Mouse (Mus musculus) cerebellum, adult 11 months (tissue): ENCODE data around the gene Grn.

Experiments used
- DNase-seq: peaks from one replicate; pipeline ENCODE4 v3.0.0; 2022

Gene Grn

DNA sequence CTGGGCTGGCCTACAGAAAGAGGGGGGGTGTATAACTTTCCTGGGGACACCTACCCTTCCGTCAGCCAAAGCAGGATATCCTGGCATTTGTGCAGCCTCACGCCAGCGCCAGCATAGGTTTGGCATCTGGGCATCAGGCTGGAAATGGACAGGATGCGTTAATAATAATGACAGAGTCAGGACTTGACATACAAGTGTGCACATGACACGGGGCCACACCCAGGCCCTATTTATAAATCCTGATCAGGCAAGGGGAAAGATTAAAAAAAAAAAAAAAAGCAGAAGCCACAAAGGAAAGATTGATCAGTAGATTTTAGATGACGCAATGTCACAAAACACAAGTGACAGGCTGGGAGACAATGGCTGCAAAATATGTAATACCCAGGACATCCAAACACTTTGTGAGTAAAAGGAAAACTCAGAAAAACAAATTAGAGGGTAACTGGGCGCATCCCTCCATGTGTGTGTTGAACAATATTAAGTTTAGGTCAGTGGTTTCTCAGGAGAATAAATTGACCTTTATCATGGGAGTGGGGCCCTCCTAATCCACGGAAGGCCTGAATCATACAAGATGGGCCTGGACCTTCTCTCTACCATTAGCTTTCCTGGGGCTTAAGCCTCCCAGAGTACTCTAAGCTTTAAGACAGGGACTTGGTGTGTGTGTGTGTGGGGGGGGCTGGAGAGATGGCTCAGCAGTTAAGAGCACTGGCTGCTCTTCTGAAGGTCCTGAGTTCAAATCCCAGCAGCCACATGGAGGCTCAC lies 4.4 kb upstream of the Grn start:
- no peak for DNase-seq

DNA sequence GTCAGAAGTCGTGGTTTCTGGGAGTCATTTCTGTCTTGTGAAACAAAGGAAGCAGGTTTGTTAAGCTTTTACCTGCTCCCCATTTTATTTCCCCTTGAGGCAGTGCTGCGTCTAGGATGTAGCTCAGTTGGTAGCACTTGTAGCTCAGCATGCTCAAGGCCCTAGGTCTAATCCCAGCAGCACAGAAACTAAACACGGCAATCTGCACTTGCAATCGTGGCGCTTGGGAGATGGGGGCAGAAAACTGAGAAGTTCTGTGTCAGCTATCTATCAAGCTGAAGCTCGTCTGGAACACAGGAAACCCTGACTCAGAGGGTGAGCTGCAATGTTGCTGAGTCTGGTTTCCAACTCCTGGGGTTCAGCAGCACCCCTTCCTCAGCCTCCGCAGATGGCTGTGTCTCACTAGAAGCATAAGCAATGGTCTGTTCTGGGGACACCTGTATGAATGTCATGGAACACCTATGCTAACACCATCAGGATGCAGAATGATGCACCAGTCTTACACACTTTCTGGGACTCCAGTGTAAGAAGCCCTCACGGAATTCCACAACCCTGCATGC lies 1.1 kb upstream of the Grn start:
- DNase-seq = no peak

DNA sequence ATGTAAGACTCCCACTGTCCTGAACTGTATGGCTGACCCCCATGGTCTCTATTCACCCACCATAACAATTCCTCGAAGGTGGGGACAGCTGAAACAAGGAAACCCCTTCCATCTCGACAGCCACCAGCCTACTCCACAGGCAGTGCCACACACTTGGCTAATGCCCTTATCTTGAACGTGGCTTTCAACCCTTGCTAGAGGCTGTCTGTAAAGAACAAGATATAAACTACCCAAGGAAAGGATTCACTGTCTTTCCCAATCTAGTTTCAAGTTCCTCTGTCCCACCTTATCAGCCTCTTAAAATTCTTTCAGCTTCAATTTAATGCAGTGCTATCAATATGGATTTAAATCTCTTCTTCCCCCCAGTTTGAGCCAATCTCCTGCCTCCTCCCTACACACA lies 564 bp upstream of the Grn start:
- no peak for DNase-seq

- peak; percentile 71 for DNase-seq
These were observed 1.0 kb downstream of the Grn start for GRCm38 (mm10) chr11:102431018-102431645.

DNA sequence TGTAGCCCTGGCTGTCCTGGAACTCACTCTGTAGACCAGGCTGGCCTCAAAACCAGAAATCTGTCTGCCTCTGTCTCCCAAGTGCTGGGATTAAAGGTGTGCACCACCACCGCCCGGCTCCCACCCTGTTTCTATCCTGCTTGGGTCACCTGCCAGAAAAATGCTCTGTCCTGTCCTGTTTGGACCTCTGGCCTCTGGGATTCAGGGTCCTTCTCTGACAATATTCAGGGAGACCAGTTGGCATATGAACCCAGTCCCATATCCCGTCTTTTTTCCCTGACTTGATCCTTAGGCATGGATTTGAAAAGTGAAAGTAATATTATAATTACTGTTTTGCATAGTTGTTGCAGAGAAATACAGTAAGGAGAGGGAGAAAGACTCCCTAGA lies 1.6 kb downstream of the Grn start:
- DNase-seq = no peak

DNA sequence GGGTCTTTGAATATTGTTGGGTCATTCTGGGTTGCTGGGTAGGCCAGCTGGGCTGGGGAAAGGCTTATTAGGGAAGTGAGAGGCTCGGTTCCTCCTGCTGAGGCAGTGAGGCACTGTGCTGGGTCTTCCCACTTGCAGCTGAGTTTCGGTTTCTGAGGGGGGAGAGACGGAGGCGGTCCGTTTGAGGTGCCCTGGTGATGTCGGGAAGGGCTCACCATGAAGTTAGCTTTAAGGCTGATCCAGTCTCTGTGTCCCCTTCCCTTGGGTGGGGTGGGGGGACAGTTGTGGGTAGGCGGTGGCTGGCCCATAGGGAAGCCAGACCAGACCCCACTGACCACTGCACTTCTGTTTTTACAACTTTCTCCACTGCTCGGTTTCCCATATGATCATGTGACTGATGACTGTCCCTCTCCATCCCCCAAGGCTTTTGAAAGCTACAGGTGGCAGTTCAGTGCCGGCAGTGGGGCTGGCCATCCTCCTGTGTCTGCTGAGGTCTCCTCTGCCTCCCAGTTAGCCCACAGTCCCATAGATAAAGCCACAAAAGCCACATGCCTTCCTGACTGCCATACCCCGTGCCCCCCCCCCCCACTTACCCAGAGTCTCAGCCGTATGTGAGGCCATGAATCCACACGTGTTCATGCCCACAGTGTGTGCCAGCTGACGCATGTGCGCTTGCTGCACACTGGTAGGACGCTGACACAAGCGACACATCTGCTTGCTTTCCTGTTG lies 2.2 kb downstream of the Grn start:
- no peak for DNase-seq

DNA sequence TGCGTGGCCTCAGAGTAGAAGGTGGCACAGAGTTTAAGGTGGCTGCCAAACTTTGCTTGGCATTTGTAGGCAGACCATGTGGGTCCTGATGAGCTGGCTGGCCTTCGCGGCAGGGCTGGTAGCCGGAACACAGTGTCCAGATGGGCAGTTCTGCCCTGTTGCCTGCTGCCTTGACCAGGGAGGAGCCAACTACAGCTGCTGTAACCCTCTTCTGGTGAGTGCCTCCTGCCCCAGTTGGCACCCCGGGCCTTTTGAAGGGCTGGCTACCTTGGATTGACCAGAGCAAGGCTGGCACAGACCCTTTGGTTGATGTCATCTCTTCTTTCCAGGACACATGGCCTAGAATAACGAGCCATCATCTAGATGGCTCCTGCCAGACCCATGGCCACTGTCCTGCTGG lies 2.8 kb downstream of the Grn start:
- peak; percentile 69 for DNase-seq

GRCm38 (mm10) chr11:102433866-102434265 lies 3.8 kb downstream of the Grn start:
- DNase-seq = no peak

- peak; percentile 87 for DNase-seq
These were observed 4.3 kb downstream of the Grn start for GRCm38 (mm10) chr11:102434406-102434805.

- peak; percentile 38 for DNase-seq
These were observed 4.9 kb downstream of the Grn start for GRCm38 (mm10) chr11:102434816-102435705.

GRCm38 (mm10) chr11:102435754-102436470 lies 5.8 kb downstream of the Grn start:
- peak; percentile 49 for DNase-seq

DNA sequence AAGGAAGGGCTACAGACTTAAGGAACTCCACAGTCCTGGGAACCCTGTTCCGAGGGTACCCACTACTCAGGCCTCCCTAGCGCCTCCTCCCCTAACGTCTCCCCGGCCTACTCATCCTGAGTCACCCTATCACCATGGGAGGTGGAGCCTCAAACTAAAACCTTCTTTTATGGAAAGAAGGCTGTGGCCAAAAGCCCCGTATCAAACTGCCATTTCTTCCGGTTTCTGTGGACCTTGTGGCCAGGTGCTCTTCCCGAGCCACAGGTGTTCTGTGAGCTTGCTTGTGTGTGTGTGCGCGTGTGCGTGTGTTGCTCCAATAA lies 6.3 kb downstream of the Grn start:
- DNase-seq = no peak

DNA sequence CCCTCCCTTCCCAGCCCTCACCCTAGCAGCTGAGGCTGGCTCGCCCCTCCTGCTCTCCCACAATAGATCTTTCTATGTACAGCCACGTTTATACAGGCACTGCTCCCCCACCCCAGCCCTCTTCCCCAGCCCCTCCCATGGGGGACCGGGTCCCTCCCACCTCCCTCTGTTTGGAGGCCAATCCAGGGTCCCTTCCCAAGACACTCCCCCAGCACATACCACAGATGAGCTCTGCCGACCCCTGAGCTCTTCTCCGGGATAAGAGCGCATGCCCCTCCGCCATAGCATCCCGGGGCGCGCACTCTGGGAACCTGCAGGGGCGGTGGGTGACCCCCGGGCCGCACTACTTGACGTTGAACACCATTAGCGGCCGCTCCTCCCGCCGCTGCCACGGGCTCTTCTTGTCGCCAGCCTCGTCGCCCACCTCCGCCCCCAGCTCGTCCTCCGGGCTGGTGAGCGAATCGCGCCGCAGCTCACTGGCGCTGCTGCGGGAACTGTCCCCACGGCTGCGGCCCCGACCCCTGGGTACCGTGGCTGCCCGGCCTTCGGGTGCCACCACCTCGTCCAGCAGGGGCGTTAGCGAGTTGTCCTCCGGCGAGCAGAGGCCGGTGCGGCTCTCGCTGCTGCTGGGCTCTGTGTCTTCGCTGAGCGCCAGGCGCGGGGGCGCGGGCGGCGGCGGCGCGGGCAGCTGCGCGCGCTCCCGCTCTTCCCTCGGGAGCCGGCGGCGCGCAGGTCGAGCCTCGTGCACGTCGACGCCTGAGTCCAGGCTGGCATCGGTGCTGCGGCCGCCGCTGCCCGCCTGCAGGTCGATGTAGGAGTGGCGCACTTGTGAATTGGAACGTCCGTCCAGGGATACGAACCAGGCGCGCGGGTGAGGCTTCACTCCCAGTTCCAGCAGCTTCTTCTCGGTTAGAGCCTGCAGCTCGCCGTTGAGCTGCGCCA lies 7.3 kb downstream of the Grn start:
- peak; percentile 61 for DNase-seq

DNA sequence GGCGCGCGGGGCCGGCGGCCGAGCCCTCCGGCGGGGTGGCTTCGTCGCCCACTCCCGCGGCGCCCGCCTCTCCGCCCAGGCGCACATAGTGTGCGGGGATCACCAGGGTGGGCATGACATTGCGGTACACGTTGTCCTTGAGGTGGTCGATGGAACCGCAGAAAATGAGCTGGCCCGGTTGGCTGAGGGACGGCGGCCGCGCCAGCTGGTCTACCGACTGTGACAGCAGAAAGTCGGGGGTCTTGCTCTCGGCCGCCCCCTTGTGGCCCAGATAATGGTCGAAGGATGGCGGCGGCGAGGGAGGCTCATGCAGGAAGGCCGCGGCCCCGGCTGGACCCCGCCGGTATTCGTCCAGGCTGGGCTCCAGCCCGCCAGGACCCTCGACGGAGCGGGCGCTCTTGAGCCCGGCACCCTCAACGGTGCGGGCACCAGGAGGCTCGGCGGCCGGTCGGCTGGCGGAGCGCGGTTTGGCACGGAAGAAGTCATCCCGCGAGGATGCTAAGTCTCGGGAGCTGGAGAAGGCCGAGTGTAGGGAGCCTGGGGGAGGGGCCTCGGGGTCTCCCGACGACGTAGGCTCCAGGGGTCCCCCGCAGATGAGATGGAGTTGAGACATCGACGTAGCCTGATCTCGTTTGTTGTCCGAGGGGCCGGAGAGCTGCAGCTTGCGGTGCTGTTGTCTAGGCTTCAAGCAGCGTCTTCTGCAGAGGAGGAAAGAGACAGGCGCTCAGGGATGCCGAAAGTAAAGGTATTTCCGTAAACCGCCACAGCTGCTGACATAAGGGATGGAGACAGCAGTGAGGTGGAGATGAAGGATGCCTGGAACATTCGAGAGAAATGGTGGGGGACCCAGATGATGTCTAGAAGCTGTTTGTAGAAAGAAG lies 8.3 kb downstream of the Grn start:
- peak; percentile 86 for DNase-seq

DNA sequence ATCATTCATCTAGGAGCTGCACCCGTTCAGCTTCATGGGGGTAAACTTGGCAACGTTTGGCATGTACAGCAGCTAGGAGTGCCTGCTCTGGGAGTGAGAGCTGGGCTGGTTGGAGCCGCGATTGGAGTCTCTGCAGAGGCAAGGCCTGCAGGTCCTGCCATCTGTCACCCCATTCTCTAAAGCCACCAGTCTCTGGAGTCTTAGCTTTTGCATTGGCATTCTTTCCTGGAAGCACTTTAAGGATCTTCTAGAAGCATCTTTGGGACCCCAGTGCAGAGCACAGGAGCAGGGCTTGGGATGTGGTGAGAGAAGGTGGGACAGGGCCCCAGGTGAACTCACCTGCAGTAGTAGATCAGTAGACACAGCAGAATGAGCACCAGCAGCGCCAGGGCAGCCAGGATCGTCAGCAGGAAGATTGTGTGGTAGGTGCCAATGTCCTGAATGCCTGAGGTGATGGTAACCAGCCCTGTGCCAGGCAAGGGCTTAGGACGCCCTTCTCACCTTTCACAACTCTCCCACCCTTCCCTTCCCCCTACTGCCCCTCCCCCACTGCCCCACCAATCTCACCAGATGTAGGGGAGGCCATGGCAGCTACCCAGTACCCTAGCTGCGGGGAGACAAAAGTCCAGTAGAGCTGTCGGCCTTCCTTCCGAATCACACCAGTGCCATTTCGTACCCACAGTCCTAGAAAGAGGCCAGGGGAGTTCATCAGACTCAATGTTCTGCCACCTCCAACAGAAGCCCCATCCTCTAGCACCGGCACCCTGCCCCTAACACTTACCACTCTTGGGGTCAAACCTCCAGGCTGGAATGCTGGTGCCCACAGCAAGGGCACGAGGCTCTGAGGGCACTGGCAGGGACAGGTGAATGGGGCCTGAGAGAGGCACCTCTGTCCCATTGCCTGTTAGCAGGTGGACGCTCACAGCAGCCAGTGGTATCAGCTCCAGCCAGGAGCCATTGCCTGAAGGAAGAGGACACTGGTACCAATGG lies 9.3 kb downstream of the Grn start:
- peak; percentile 71 for DNase-seq

GRCm38 (mm10) chr11:102440255-102440654 lies 10.1 kb downstream of the Grn start:
- DNase-seq = no peak

- DNase-seq = no peak
These were observed 11.3 kb downstream of the Grn start for GRCm38 (mm10) chr11:102441434-102441833.

DNA sequence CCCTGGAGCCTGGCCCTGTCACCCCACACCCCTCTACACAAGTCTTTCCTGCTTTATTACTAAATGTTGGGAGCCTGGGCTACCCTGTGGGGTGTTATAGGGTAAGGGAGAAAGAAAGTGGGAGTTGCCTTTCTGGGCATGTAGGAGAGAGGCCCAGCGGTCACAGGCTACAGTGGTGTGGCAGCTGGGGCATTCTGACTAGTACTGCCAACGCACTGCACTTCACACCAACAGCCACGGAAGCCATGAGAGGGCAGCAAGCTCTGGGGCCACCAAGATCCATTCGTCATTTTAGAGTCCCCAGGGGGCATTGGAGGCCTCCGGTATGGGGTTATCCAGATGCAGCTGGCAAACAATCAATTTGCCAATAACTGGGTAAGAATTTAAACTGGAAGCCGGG lies 12.0 kb downstream of the Grn start:
- DNase-seq = no peak

DNA sequence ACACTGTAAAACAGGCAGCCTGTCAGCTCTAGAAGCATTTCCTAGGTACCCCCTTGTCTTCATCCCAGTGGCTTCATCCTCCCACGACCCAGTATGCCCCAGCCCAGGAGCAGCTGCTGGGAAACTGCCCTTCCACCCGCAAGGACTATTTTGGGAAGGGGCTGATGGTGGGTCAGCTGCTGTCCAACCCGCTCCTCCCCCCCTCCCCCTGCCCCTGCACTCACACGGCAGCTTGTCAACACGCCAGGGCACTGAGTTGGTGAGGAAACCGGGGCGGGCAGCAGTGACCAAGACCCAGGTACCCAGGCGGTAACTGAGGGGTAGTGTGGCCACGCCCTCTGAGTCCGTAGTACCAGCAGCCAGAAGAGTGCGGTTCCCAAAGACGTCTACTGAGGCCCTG lies 13.6 kb downstream of the Grn start:
- no peak for DNase-seq
